Mouse (Mus musculus): ENCODE measurements around the gene Atg10.
"Not testable (repeated sequence)": the region's sequence is repeated elsewhere in the genome, so short reads cannot be mapped to it uniquely, and the experiment has no call there.

DNA sequence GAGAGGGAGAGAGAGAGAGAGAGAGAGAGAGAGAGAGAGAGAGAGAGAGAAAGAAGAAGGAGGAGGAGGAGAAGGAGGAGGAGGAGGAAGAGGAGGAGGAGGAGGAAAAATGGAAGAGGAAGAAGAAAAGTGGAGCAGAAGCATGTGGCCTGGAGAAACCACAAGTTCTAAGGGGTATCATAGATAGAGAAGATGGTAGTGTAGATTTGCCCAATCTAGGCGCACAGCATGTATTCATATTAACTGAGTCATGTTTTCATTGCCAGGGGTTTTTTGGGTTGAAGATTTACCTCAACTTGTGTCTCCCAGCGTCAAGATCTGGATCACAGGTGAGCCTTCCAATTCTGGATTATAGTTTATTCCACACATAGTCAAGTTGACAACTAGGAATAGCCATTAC lies 26.3 kb upstream of the Atg10 start:
- not testable (repeated sequence) for TF ChIP-seq CHD2 (IDR thresholded peaks at IDR 0.05; ENCODE audit: low read depth, low read length); ZNF384 (IDR thresholded peaks at IDR 0.05; ENCODE audit: low read depth, low read length); ZC3H11A (IDR thresholded peaks at IDR 0.05; ENCODE audit: borderline replicate concordance, low read depth, low read length); MAFK (IDR thresholded peaks at IDR 0.05; ENCODE audit: insufficient read depth, low read depth, low read length); HCFC1 (IDR thresholded peaks at IDR 0.05; ENCODE audit: borderline replicate concordance, insufficient read depth, low read length)

All from ES-E14 (cell line).